Mouse (Mus musculus) kidney, adult 2 months (tissue): ENCODE measurements around the gene Padi1. TPM values are rescaled to one million over a fixed set of nuclear protein-coding genes. Genes with fewer than 3 reads are reported as not detected.

Experiments used
- DNase-seq: peaks from one replicate; pipeline ENCODE4 v3.0.0; 2021
- H3K27ac ChIP-seq: fragments of 200-500 bp; 2 replicates; pipeline ENCODE4 v1.5.1; 2012; ENCODE audit warnings: low read depth, low read length, control low read depth, inconsistent platforms; ENCODE audit not compliant: insufficient read depth
- H3K27me3 ChIP-seq: fragments of 200-500 bp; replicated peaks from 2 replicates; pipeline ENCODE4 v1.6.1; 2012; ENCODE audit warnings: mild to moderate bottlenecking, moderate library complexity, low read length, inconsistent platforms; ENCODE audit not compliant: control insufficient read depth, insufficient read depth
- H3K36me3 ChIP-seq: fragments of 200-500 bp; 2 replicates; pipeline ENCODE4 v1.6.1; 2012; ENCODE audit warnings: mild to moderate bottlenecking, moderate library complexity, low read length, inconsistent platforms; ENCODE audit not compliant: control insufficient read depth, insufficient read depth
- H3K4me1 ChIP-seq: fragments of 200-500 bp; 2 replicates; pipeline ENCODE4 v1.6.1; 2011; ENCODE audit warnings: low read length; ENCODE audit not compliant: control insufficient read depth, insufficient read depth
- H3K4me3 ChIP-seq: fragments of 200-500 bp; 2 replicates; pipeline ENCODE4 v1.5.1; 2011; ENCODE audit warnings: mild to moderate bottlenecking, low read depth, low read length, control low read depth; ENCODE audit not compliant: insufficient read depth
- CTCF ChIP-seq: fragments of 200-500 bp; conservative IDR thresholded peaks from 2 replicates; pipeline ENCODE4 v1.5.1; 2011; ENCODE audit warnings: low read depth, mild to moderate bottlenecking, control low read depth, low read length, moderate library complexity, mixed read lengths; ENCODE audit not compliant: insufficient read depth, insufficient read length
- POLR2A ChIP-seq: fragments of 200-500 bp; IDR thresholded peaks from one replicate; pipeline ENCODE4 v1.6.1; 2011; ENCODE audit warnings: low read depth, low read length, control low read depth
- WGBS: fragments of 180-500 bp; shearing (Covaris S2); methylation state at CpG from one replicate; pipeline ENCODE4 v1.1.7; 2018; 5-methylcytosine and 5-hydroxymethylcytosine counted together
- polyA plus RNA-seq: library from polyadenylated mRNA; depleted of rRNA; stranded (reverse); fragments of >200 nt; gene quantifications from 2 replicates; pipeline ENCODE4 v1.2.3, GENCODE M21; 2012

The Padi1 gene
- polyA plus RNA-seq, 1 experiment = 0.13 TPM

- no peak for TF ChIP-seq CTCF
- TF ChIP-seq POLR2A = no peak
- Histone ChIP-seq H3K27ac (no peak overlapping the region), H3K36me3 (no peaks in the 10 kb centered on the region), H3K27me3 (no peaks in the 10 kb centered on the region), H3K4me1 (no peaks in the 10 kb centered on the region), H3K4me3 (no peak overlapping the region)
- peak; percentile 16 for DNase-seq
- 14% methylated on average over 10 of the region's 10 CpGs for WGBS
Observed at GRCm38 (mm10) chr4:140835682-140836081, 9.9 kb downstream of the Padi1 start.

- no peak overlapping the region for H3K4me3 ChIP-seq
- 80% methylated on average over 6 of the region's 6 CpGs for WGBS
- DNase-seq = no peak
- H3K4me1 ChIP-seq = no peaks in the 10 kb centered on the region
- TF ChIP-seq POLR2A (no peak), CTCF (no peak)
- no peaks in the 10 kb centered on the region for H3K27me3 ChIP-seq
- H3K36me3 ChIP-seq = no peaks in the 10 kb centered on the region
- H3K27ac ChIP-seq = no peak overlapping the region
Observed at GRCm38 (mm10) chr4:140834327-140834934, 11.1 kb downstream of the Padi1 start.

- no peak for DNase-seq
- H3K27ac ChIP-seq = no peak overlapping the region
- TF ChIP-seq POLR2A (no peak), CTCF (no peak)
- H3K4me1 ChIP-seq = no peaks in the 10 kb centered on the region
- no peaks in the 10 kb centered on the region for H3K36me3 ChIP-seq
- H3K27me3 ChIP-seq = no peaks in the 10 kb centered on the region
- no peak overlapping the region for H3K4me3 ChIP-seq
- WGBS = 47% methylated on average over 8 of the region's 8 CpGs
Observed at GRCm38 (mm10) chr4:140832821-140833220, 12.8 kb downstream of the Padi1 start.

- H3K4me3 ChIP-seq = no peak overlapping the region
- no peaks in the 10 kb centered on the region for H3K36me3 ChIP-seq
- no peaks in the 10 kb centered on the region for H3K27me3 ChIP-seq
- no peaks in the 10 kb centered on the region for H3K4me1 ChIP-seq
- WGBS = 49% methylated on average over 4 of the region's 4 CpGs
- no peak overlapping the region for H3K27ac ChIP-seq
- no peak for DNase-seq
- TF ChIP-seq POLR2A = no peak
- TF ChIP-seq CTCF = no peak
Observed at GRCm38 (mm10) chr4:140831808-140832207, 13.8 kb downstream of the Padi1 start.

- DNase-seq = no peak
- no peaks in the 10 kb centered on the region for H3K36me3 ChIP-seq
- H3K4me1 ChIP-seq = no peaks in the 10 kb centered on the region
- TF ChIP-seq CTCF = peak; percentile 42
- no peak for TF ChIP-seq POLR2A
- no peaks in the 10 kb centered on the region for H3K27me3 ChIP-seq
- WGBS = 47% methylated on average over 3 of the region's 3 CpGs
- no peak overlapping the region for H3K27ac ChIP-seq
- H3K4me3 ChIP-seq = no peak overlapping the region
Observed at GRCm38 (mm10) chr4:140827237-140827636, 18.3 kb downstream of the Padi1 start.

GRCm38 (mm10) chr4:140825942-140826341, 19.6 kb downstream of the Padi1 start:
- Histone ChIP-seq H3K4me3 (no peak overlapping the region), H3K27me3 (no peaks in the 10 kb centered on the region), H3K36me3 (no peaks in the 10 kb centered on the region), H3K27ac (no peak overlapping the region), H3K4me1 (no peaks in the 10 kb centered on the region)
- WGBS = 50% methylated on average over 11 of the region's 11 CpGs
- DNase-seq = no peak
- TF ChIP-seq POLR2A (no peak), CTCF (no peak)

- Histone ChIP-seq H3K36me3 (no peaks in the 10 kb centered on the region), H3K27me3 (no peaks in the 10 kb centered on the region), H3K4me1 (no peaks in the 10 kb centered on the region), H3K4me3 (no peak overlapping the region), H3K27ac (no peak overlapping the region)
- TF ChIP-seq POLR2A = no peak
- TF ChIP-seq CTCF = peak; percentile 64
- peak; percentile 50 for DNase-seq
- WGBS = 71% methylated on average over 5 of the region's 5 CpGs
Observed at GRCm38 (mm10) chr4:140821988-140822387, 23.6 kb downstream of the Padi1 start.
